In genomic region chr3:152356751-152357150, GRCm38 (mm10) we compare ENCODE assay signal across 26 mouse cellular contexts. TPM values are rescaled to one million over a fixed set of nuclear protein-coding genes. Genes with fewer than 3 reads are reported as not detected.
DNase-seq lines count a peak whose midpoint lies in the region; ATAC-seq and TF ChIP-seq lines count a peak whose summit lies in the region.
"Had no signal": no experiment of that assay in that cellular context is flagged by ENCODE, and none has a peak within 500 bp of the region (broad histone marks: within the 10 kb centered on the region; RNA-seq: fewer than 3 reads in every experiment).

No protein-coding gene starts in this region.

- TF ChIP-seq POLR2A in bone marrow, adult 2 months (IDR thresholded peaks at IDR 0.05; ENCODE audit: borderline replicate concordance, control insufficient read depth, low read depth, low read length) = no peak

- TF ChIP-seq CTCF in hindbrain, postnatal 0 days (IDR thresholded peaks at IDR 0.05; ENCODE audit: low read depth) = no peak
- TF ChIP-seq CTCF in bone marrow, adult 2 months (IDR thresholded peaks at IDR 0.05; ENCODE audit: control insufficient read depth, insufficient read depth, low read length) = peak; percentile 1; the same call in 1 of the 2 replicates

- H3K4me3 ChIP-seq in hindbrain, embryonic 11.5 days (ENCODE audit: low read depth, low read length) = no peak overlapping the region
- H3K4me3 ChIP-seq in hindbrain, postnatal 0 days (ENCODE audit: low read length) = no peak overlapping the region
- no peak overlapping the region for H3K4me3 ChIP-seq in midbrain, embryonic 11.5 days (ENCODE audit: low read depth, low read length)
- H3K4me3 ChIP-seq in midbrain, embryonic 10.5 days = no peak overlapping the region
- H3K4me3 ChIP-seq in bone marrow, adult 2 months (replicated peaks; ENCODE audit: control insufficient read depth, low read depth, low read length) = no peak overlapping the region
- H3K4me3 ChIP-seq: embryonic facial prominence, embryonic 12.5 days; gastrocnemius, adult 2 months; heart, embryonic 10.5 days had no signal

- H3K4me2 ChIP-seq in hindbrain, embryonic 11.5 days (replicated peaks; ENCODE audit: low read depth, low read length) = no peak overlapping the region
- no peak overlapping the region for H3K4me2 ChIP-seq in hindbrain, postnatal 0 days (ENCODE audit: low read depth, low read length)
- H3K4me2 ChIP-seq in midbrain, embryonic 11.5 days = no peak overlapping the region
- H3K4me2 ChIP-seq: embryonic facial prominence, embryonic 12.5 days had no signal

- ATAC-seq in hindbrain, embryonic 11.5 days (ENCODE audit: low FRiP score) = 0 out of 2 replicates have a peak, but pooled peaks have one; percentile 43
- ATAC-seq in hindbrain, postnatal 0 days = no peak
- ATAC-seq in midbrain, embryonic 11.5 days (ENCODE audit: low FRiP score) = no peak
- ATAC-seq in megakaryocyte-erythroid progenitor cell, adult 5-6 weeks (replicated peaks; ENCODE audit: low FRiP score, low TSS enrichment, poor library complexity, severe bottlenecking) = no peak
- ATAC-seq: activated CD4-positive, CD25-positive, alpha-beta regulatory T cell, adult 4 months; CD4-positive, CD25-positive, alpha-beta regulatory T cell, adult 4 months; forebrain, postnatal 0 days; hindbrain, embryonic 16.5 days; intestine, embryonic 16.5 days had no signal

- H3K27ac ChIP-seq in hindbrain, embryonic 11.5 days (ENCODE audit: low read depth, low read length) = no peak overlapping the region
- no peak overlapping the region for H3K27ac ChIP-seq in hindbrain, postnatal 0 days
- H3K27ac ChIP-seq in midbrain, embryonic 11.5 days (ENCODE audit: low read depth, low read length) = no peak overlapping the region
- H3K27ac ChIP-seq in midbrain, embryonic 10.5 days (replicated peaks) = no peak overlapping the region
- H3K27ac ChIP-seq in bone marrow, adult 2 months (ENCODE audit: control insufficient read depth, insufficient read depth, low read depth, low read length, poor library complexity) = no peak overlapping the region
- H3K27ac ChIP-seq: embryonic facial prominence, embryonic 12.5 days; gastrocnemius, adult 2 months; heart, embryonic 10.5 days; stomach, postnatal 0 days had no signal

- DNase-seq in hindbrain, embryonic 11.5 days (ENCODE audit: low spot score) = no peak
- no peak for DNase-seq in hindbrain, postnatal 0 days (ENCODE audit: low spot score)
- DNase-seq in midbrain, embryonic 11.5 days (ENCODE audit: low spot score, missing footprints) = peak; percentile 71
- no peak for DNase-seq in midbrain, embryonic 10.5 days (ENCODE audit: low spot score)
- DNase-seq in kidney, postnatal 25 days = peak; percentile 24 to 57
- DNase-seq in gastrocnemius, adult 18-20 months (ENCODE audit: low spot score) = no peak
- DNase-seq: adrenal gland, postnatal 10 days; cerebellum, adult 18-20 months; cerebellum, postnatal 14 days; forebrain, postnatal 0 days; gastrocnemius, adult 2 months; layer of hippocampus, postnatal 36 days; lung, adult 18-20 months; lung, postnatal 14 days; right cerebral cortex, postnatal 14 days; thymus, adult 2 months; thymus, postnatal 4 days had no signal

- WGBS in hindbrain, embryonic 11.5 days = 74% methylated on average over 9 of the region's 9 CpGs
- WGBS in hindbrain, postnatal 0 days = 81% methylated on average over 9 of the region's 9 CpGs
- 82% methylated on average over 9 of the region's 9 CpGs for WGBS in midbrain, embryonic 11.5 days
- WGBS in midbrain, embryonic 10.5 days = 78% methylated on average over 9 of the region's 9 CpGs
- WGBS in bone marrow, adult 2 months = 84% methylated on average over 9 of the region's 9 CpGs

- no peaks in the 10 kb centered on the region for H3K27me3 ChIP-seq in hindbrain, embryonic 11.5 days (ENCODE audit: control insufficient read depth, insufficient read depth, low read length)
- no peaks in the 10 kb centered on the region for H3K27me3 ChIP-seq in hindbrain, postnatal 0 days (ENCODE audit: insufficient read depth, low read length)
- no peaks in the 10 kb centered on the region for H3K27me3 ChIP-seq in midbrain, embryonic 11.5 days (ENCODE audit: control insufficient read depth, insufficient read depth, low read length)
- no peaks in the 10 kb centered on the region for H3K27me3 ChIP-seq in midbrain, embryonic 10.5 days (ENCODE audit: low read depth, poor library complexity, severe bottlenecking)
- H3K27me3 ChIP-seq: embryonic facial prominence, embryonic 12.5 days had no signal

- 0 out of 2 replicates have a peak, but pooled peaks cover 4% of the 10 kb centered on the region for H3K36me3 ChIP-seq in hindbrain, embryonic 11.5 days (ENCODE audit: control insufficient read depth, insufficient read depth, low read length)
- H3K36me3 ChIP-seq in hindbrain, postnatal 0 days (ENCODE audit: insufficient read depth, low read length) = peaks cover 9% of the 10 kb centered on the region; the same call in 1 of the 2 replicates
- H3K36me3 ChIP-seq in midbrain, embryonic 11.5 days (ENCODE audit: control insufficient read depth, insufficient read depth, low read length) = peaks cover 6% of the 10 kb centered on the region; the same call in 1 of the 2 replicates
- peaks cover 36% of the 10 kb centered on the region for H3K36me3 ChIP-seq in midbrain, embryonic 10.5 days

- H3K9ac ChIP-seq in hindbrain, embryonic 11.5 days (ENCODE audit: low read depth, low read length) = no peak overlapping the region
- H3K9ac ChIP-seq in hindbrain, postnatal 0 days (replicated peaks; ENCODE audit: low read length) = no peak overlapping the region
- no peak overlapping the region for H3K9ac ChIP-seq in midbrain, embryonic 11.5 days (ENCODE audit: low read length)
- H3K9ac ChIP-seq: embryonic facial prominence, embryonic 12.5 days; forebrain, postnatal 0 days had no signal

- H3K9me3 ChIP-seq in hindbrain, embryonic 11.5 days (ENCODE audit: control insufficient read depth, low read length) = no peaks in the 10 kb centered on the region
- H3K9me3 ChIP-seq in hindbrain, postnatal 0 days (ENCODE audit: low read length) = no peaks in the 10 kb centered on the region
- H3K9me3 ChIP-seq in midbrain, embryonic 11.5 days (ENCODE audit: control insufficient read depth, low read length) = no peaks in the 10 kb centered on the region
- H3K9me3 ChIP-seq in midbrain, embryonic 10.5 days (replicated peaks) = no peaks in the 10 kb centered on the region
- H3K9me3 ChIP-seq: embryonic facial prominence, embryonic 12.5 days; heart, embryonic 10.5 days had no signal

- H3K4me1 ChIP-seq in hindbrain, embryonic 11.5 days (replicated peaks; ENCODE audit: control insufficient read depth, insufficient read depth, low read length) = no peaks in the 10 kb centered on the region
- H3K4me1 ChIP-seq in hindbrain, postnatal 0 days (ENCODE audit: insufficient read depth, low read length) = no peaks in the 10 kb centered on the region
- H3K4me1 ChIP-seq in midbrain, embryonic 11.5 days (ENCODE audit: control insufficient read depth, insufficient read depth, low read length) = no peaks in the 10 kb centered on the region
- peaks cover 19% of the 10 kb centered on the region for H3K4me1 ChIP-seq in midbrain, embryonic 10.5 days
- no peaks in the 10 kb centered on the region for H3K4me1 ChIP-seq in bone marrow, adult 2 months (ENCODE audit: control insufficient read depth, insufficient read depth, low read length)

RNA-seq across cellular contexts. Expression of gene Usp33, which starts 10.5 kb away (rescaled TPM):
- 73.6 and 74.8 TPM in 2 replicates for polyA plus RNA-seq in hindbrain, embryonic 11.5 days (2014; fragmentation: Nextera tagmentation; extraction: Ambion mirVana)
- 51.5 and 74.1 TPM in 2 replicates for total RNA-seq in hindbrain, postnatal 0 days (2014; rRNA removed)
- polyA plus RNA-seq in hindbrain, postnatal 0 days (2015; fragmentation: Nextera tagmentation; extraction: Ambion mirVana) = 63.5 and 64.8 TPM in 2 replicates
- 65.6 and 73.2 TPM in 2 replicates for polyA plus RNA-seq in midbrain, embryonic 11.5 days (2014; fragmentation: Nextera tagmentation; extraction: Ambion mirVana)
- polyA plus RNA-seq in midbrain, embryonic 10.5 days (2016; fragmentation: Nextera tagmentation; extraction: Ambion mirVana) = 47.2 and 58.8 TPM in 2 replicates
- polyA plus RNA-seq in bone marrow, adult 2 months (2011; ENCODE audit: insufficient read depth, insufficient read length, low replicate concordance, missing spikeins) = 16.6 and 29.3 TPM in 2 replicates
- 10 to 100 TPM; 17.6 to 18.1 TPM for total RNA-seq in gastrocnemius, adult 18-20 months (2021)
- 56.1 and 105 TPM in 2 replicates for total RNA-seq in megakaryocyte-erythroid progenitor cell, adult 5-6 weeks (2014; fragmentation: Nextera tagmentation)
- total RNA-seq in megakaryocyte-erythroid progenitor cell, adult 5-6 weeks (2017) = 93.4 and 95.7 TPM in 2 replicates

RNA-seq across cellular contexts. Expression of gene Miga1, which starts 16.5 kb away (rescaled TPM):
- polyA plus RNA-seq in hindbrain, embryonic 11.5 days (2014; fragmentation: Nextera tagmentation; extraction: Ambion mirVana) = 19.4 and 21.4 TPM in 2 replicates
- 13.6 and 16.7 TPM in 2 replicates for total RNA-seq in hindbrain, postnatal 0 days (2014; rRNA removed)
- 21.1 and 22.5 TPM in 2 replicates for polyA plus RNA-seq in hindbrain, postnatal 0 days (2015; fragmentation: Nextera tagmentation; extraction: Ambion mirVana)
- 19.3 and 21.8 TPM in 2 replicates for polyA plus RNA-seq in midbrain, embryonic 11.5 days (2014; fragmentation: Nextera tagmentation; extraction: Ambion mirVana)
- 17.1 and 18.2 TPM in 2 replicates for polyA plus RNA-seq in midbrain, embryonic 10.5 days (2016; fragmentation: Nextera tagmentation; extraction: Ambion mirVana)
- 0.65 and 2.8 TPM in 2 replicates for polyA plus RNA-seq in bone marrow, adult 2 months (2011; ENCODE audit: insufficient read depth, insufficient read length, low replicate concordance, missing spikeins)
- 1 to 10 TPM; 6.4 to 8.2 TPM for total RNA-seq in gastrocnemius, adult 18-20 months (2021)
- total RNA-seq in megakaryocyte-erythroid progenitor cell, adult 5-6 weeks (2014; fragmentation: Nextera tagmentation) = 16.9 and 18.8 TPM in 2 replicates
- total RNA-seq in megakaryocyte-erythroid progenitor cell, adult 5-6 weeks (2017) = 18.9 and 26.8 TPM in 2 replicates

RNA-seq across cellular contexts. Expression of gene Zzz3, which starts 38.5 kb away (rescaled TPM):
- polyA plus RNA-seq in hindbrain, embryonic 11.5 days (2014; fragmentation: Nextera tagmentation; extraction: Ambion mirVana) = 54.9 and 61.2 TPM in 2 replicates
- 28.0 and 33.3 TPM in 2 replicates for total RNA-seq in hindbrain, postnatal 0 days (2014; rRNA removed)
- 20.9 and 23.4 TPM in 2 replicates for polyA plus RNA-seq in hindbrain, postnatal 0 days (2015; fragmentation: Nextera tagmentation; extraction: Ambion mirVana)
- 62.2 and 63.1 TPM in 2 replicates for polyA plus RNA-seq in midbrain, embryonic 11.5 days (2014; fragmentation: Nextera tagmentation; extraction: Ambion mirVana)
- 53.3 and 54.6 TPM in 2 replicates for polyA plus RNA-seq in midbrain, embryonic 10.5 days (2016; fragmentation: Nextera tagmentation; extraction: Ambion mirVana)
- 11.5 and 13.2 TPM in 2 replicates for polyA plus RNA-seq in bone marrow, adult 2 months (2011; ENCODE audit: insufficient read depth, insufficient read length, low replicate concordance, missing spikeins)
- total RNA-seq in gastrocnemius, adult 18-20 months (2021) = 10 to 100 TPM; 13.4 to 16.5 TPM
- total RNA-seq in megakaryocyte-erythroid progenitor cell, adult 5-6 weeks (2014; fragmentation: Nextera tagmentation) = 66.1 and 66.2 TPM in 2 replicates
- 70.7 and 92.4 TPM in 2 replicates for total RNA-seq in megakaryocyte-erythroid progenitor cell, adult 5-6 weeks (2017)

Comparison
In these comparisons a context has a peak if more than half of its experiments do, and no peak if none do; other contexts are left out.
1. DNase-seq: peak in midbrain, embryonic 11.5 days (single experiment) and kidney, postnatal 25 days (2 of 2); none in hindbrain, embryonic 11.5 days (single experiment), hindbrain, postnatal 0 days (single experiment), midbrain, embryonic 10.5 days (single experiment) and gastrocnemius, adult 18-20 months (single experiment).